Mouse (Mus musculus) megakaryocyte progenitor cell, adult 5-6 weeks (primary cell): Measurements from ENCODE around the gene Gucy1b2. TPM values are rescaled to one million over a fixed set of nuclear protein-coding genes. Genes with fewer than 3 reads are reported as not detected.

ENCODE experiments used
- ATAC-seq: replicated peaks from 2 replicates; pipeline ENCODE4 v1.8.0; 2016; ENCODE audit warnings: mild to moderate bottlenecking, moderate TSS enrichment, inconsistent platforms; ENCODE audit not compliant: poor library complexity
- total RNA-seq, 2 experiments: library from RNA; stranded (forward) in 1 of 2; stranded (reverse) in 1 of 2; fragments of 157-497, 149-512 nt in 1 of 2; fragments of 200-1000 nt in 1 of 2; gene quantifications; 2 replicates each; pipeline versions ENCODE4 v1.2.3 to v1.2.4; 2015 to 2017

The Gucy1b2 gene
- not detected in 2 replicates for total RNA-seq (2015)
- not detected in 2 replicates for total RNA-seq (2017)

- ATAC-seq: no peak
Measured at GRCm38 (mm10) chr14:62456239-62456747, at the start of gene Gucy1b2. Gene Gucy1b2, minus strand, starts transcription at chr14:62456289.

GRCm38 (mm10) chr14:62497391-62497790 lies 41.3 kb upstream of the Gucy1b2 start:
- ATAC-seq: no peak

- ATAC-seq: no peak
Measured at GRCm38 (mm10) chr14:62496501-62496900, 40.4 kb upstream of the Gucy1b2 start.

- no peak for ATAC-seq
Measured at GRCm38 (mm10) chr14:62493456-62493855, 37.4 kb upstream of the Gucy1b2 start.

- peak; percentile 98 for ATAC-seq
Measured at GRCm38 (mm10) chr14:62492196-62492850, 36.2 kb upstream of the Gucy1b2 start.

- ATAC-seq: no peak
Measured at GRCm38 (mm10) chr14:62488270-62488669, 32.2 kb upstream of the Gucy1b2 start.

GRCm38 (mm10) chr14:62481381-62481780 lies 25.3 kb upstream of the Gucy1b2 start:
- no peak for ATAC-seq

- ATAC-seq: no peak
Measured at GRCm38 (mm10) chr14:62479395-62479794, 23.3 kb upstream of the Gucy1b2 start.

- ATAC-seq: no peak
Measured at GRCm38 (mm10) chr14:62474481-62474880, 18.4 kb upstream of the Gucy1b2 start.

GRCm38 (mm10) chr14:62472061-62472460 lies 16.0 kb upstream of the Gucy1b2 start:
- no peak for ATAC-seq

GRCm38 (mm10) chr14:62468753-62469125 lies 12.7 kb upstream of the Gucy1b2 start:
- no peak for ATAC-seq

- no peak for ATAC-seq
Measured at GRCm38 (mm10) chr14:62468119-62468752, 12.1 kb upstream of the Gucy1b2 start.

GRCm38 (mm10) chr14:62464966-62465365 lies 8.9 kb upstream of the Gucy1b2 start:
- no peak for ATAC-seq

GRCm38 (mm10) chr14:62459541-62459940 lies 3.5 kb upstream of the Gucy1b2 start:
- 0 out of 2 replicates have a peak, but pooled peaks have one; percentile 34 for ATAC-seq

GRCm38 (mm10) chr14:62457420-62458181 lies 1.5 kb upstream of the Gucy1b2 start:
- ATAC-seq: peak; percentile 66

GRCm38 (mm10) chr14:62455570-62455879 lies 564 bp downstream of the Gucy1b2 start:
- ATAC-seq: no peak

- ATAC-seq: no peak
Measured at GRCm38 (mm10) chr14:62454760-62455569, 1.1 kb downstream of the Gucy1b2 start.

- no peak for ATAC-seq
Measured at GRCm38 (mm10) chr14:62454136-62454535, 2.0 kb downstream of the Gucy1b2 start.

GRCm38 (mm10) chr14:62453276-62453675 lies 2.8 kb downstream of the Gucy1b2 start:
- no peak for ATAC-seq

GRCm38 (mm10) chr14:62450706-62451105 lies 5.4 kb downstream of the Gucy1b2 start:
- ATAC-seq: no peak

- ATAC-seq: no peak
Measured at GRCm38 (mm10) chr14:62447214-62447548, 8.9 kb downstream of the Gucy1b2 start.
